Mouse (Mus musculus) cerebellum, adult 9-10 months (tissue): ENCODE data around the gene Tsr3.
A peak's percentile ranks its signal among the peaks of the same experiment; 100 is the strongest.
"Not testable (repeated sequence)": the region's sequence is repeated elsewhere in the genome, so short reads cannot be mapped to it uniquely, and the experiment has no call there.

Experiments
- DNase-seq: peaks from one replicate; pipeline ENCODE4 v3.0.0; 2022

Gene Tsr3

DNA sequence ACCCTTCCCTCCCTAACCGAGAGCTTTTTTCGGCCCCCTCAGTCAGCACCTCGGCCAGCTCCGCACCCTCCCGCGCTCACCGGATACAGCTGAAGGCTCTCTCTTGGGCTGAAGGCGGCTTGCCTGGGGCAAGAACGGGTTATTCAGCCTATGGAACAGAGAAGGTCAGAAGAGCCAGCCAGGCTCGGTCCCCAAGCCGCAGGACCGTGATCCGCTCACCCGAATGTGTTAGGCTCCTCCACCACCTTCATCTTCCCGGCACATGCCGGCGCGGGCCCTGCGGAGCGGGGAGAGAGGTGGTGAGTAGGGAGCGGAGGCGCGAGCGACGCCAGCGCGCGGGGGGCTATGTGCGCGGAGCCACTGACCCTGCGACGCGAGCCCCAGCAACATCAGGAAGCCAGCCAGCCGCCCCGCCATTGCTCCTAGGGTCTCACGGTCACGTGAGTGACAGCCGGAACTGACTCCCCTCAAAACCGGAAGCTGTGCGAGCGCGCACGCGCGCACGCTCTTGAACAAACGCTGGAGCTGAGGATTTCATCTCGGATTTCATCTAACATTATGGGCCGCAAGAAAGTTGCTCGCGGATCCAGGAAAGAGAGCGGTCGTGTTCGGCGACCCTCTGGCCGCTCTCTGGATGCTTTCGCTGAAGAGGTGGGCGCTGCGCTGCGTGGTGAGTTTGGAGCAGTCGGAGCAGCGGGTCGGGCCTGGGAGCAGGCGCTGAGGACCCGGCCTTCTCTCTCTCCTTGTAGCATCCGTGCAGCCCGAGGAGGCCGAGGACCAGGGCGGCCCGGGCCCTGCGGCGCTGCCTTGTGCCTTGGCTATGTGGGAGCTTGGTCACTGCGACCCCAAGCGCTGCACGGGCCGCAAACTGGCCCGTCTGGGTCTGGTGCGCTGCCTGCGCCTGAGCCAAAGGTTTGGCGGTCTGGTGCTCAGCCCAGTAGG lies at the start of gene Tsr3, which contains the start of gene Gnptg:
Gene Tsr3 (plus strand): TSS at position 476 of the 942 bp plus-strand sequence.
Gene Gnptg (minus strand): TSS at position 430 of the 942 bp plus-strand sequence.
- DNase-seq = peak; percentile 75

DNA sequence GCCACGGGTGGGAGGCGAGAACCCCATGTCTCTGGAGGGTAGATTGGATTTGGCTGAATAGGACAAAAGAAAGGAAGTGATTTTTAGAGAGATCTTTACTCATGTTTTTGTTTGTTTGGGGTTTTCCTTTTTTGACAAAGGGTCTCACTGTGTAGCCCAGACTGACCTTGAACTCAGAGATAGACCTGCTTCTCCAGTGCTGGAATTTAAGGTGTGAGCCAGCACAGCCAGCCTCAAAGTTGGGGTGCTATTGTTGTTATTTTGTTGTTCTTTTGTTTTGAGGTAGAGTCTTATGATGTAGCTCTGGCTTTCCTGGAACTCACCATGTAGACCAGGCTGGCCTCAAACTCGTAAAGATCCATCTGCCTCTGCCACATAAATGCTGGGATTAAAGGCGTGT lies 37.6 kb upstream of the Tsr3 start:
- no peak for DNase-seq

- DNase-seq = no peak
These were observed 30.0 kb upstream of the Tsr3 start for GRCm38 (mm10) chr17:25210006-25210405.

DNA sequence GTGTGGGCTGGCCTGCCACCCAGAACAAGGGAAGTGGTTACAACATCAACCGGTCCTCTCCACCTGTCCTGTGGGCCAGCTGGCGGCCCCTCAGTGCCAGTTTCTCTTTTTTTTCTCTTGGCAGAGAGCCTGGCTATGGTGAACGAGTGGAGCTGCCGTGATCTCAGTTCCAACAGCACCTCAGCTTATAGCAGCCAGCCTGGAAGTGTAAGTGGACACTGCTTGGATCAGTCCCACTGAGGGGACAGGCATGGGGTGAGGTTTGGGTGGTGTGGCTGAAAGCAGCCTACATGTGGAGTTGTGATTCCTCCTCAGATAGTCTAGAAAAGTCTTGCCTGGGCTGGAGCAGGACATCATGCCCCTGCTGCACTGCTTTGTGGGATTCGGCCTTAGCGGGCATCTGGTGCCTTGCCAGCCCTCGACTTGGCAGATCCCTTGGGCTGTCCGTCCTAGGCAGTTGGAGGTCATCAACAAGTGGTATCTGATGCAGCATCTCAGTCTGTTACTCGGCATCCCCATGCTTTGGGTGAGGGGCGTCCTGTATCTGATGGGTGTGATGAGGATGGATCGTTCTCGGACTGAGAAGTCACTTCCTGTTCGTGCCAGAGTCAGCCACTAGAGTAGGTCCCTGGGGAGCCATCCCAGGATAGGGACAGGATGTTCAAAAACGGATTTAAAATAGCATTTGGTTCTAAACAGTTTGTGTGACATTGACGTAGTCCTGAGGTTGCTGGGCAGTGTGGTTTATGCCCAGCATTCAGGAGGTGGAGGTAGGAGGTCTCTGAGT lies 29.1 kb upstream of the Tsr3 start:
- DNase-seq = peak; percentile 92

- no peak for DNase-seq
These were observed 28.3 kb upstream of the Tsr3 start for GRCm38 (mm10) chr17:25211705-25212104.

DNA sequence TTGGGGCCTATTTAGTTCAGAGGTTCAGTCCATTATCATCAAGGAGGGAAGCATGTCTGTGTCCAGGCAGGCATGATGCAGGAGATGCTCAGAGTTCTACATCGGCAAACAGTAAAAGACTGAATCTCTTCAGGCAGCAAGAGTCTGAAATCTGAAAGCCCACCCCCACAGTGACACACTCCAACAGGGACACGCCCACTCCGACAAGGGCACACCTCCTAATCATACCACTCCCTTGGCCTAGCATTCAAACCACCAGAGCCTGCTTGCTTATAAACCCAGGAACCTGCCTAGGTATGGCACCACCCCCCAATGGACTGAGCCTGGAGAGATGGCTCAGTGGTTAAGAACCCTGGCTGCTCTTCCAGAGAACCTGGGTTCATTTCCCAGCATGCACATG lies 24.5 kb upstream of the Tsr3 start:
- no peak for DNase-seq

- no peak for DNase-seq
These were observed 21.0 kb upstream of the Tsr3 start for GRCm38 (mm10) chr17:25218967-25219366.

- no peak for DNase-seq
These were observed 20.3 kb upstream of the Tsr3 start for GRCm38 (mm10) chr17:25219492-25220295.

DNA sequence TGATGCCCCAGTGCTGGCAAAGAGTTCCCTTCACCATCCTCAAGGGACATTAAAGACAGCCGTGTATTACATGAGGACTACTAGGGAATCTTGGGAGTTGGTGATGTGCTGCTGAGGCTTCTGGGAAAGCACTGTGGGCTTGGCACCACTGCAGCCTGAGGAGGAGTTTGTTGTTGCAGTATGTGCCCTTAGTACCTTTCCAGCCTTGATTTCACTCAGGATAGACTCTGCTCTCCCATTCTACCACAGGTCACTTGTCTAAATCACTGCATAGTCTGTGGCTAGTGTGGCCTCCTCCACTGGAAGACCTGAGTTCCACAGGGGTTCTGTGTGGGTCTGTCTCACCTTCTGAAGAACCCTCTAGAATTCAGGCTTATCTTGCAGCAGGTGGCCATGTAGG lies 19.2 kb upstream of the Tsr3 start:
- no peak for DNase-seq

- peak; percentile 83 for DNase-seq
These were observed 18.0 kb upstream of the Tsr3 start for GRCm38 (mm10) chr17:25221821-25222503.

GRCm38 (mm10) chr17:25222504-25222940 lies 17.4 kb upstream of the Tsr3 start:
- peak; percentile 78 for DNase-seq

DNA sequence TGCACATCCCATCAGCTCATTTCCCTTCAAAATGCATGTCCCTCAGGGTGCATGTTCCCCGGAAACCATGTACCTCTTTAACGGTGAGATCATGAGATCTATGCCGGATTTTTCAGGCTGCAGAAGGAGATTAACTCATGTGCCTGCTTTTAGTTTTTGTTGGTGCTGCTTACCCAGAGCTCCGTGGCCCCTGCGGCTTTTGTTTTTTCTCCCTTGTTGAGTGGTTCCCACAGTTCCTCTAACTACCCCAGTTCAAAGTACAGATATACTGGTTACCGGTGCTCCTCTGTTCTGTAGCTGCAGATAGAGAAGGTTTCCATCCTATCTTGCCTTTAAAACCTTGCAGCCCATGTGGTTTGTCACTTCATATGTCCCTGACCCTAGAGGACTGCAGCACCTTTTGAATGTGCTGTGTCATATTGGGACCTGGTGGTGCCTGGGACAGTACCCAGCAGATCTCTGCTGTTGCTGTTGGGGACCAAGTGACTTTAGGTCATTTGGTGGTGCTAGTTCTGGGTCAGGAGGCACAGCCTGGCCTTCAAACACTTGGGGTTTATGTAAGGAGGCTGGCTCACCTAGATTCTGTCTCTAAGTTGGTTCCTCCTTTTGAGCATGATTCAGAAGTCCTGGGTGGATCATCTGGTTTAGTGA lies 16.9 kb upstream of the Tsr3 start:
- DNase-seq = peak; percentile 57

DNA sequence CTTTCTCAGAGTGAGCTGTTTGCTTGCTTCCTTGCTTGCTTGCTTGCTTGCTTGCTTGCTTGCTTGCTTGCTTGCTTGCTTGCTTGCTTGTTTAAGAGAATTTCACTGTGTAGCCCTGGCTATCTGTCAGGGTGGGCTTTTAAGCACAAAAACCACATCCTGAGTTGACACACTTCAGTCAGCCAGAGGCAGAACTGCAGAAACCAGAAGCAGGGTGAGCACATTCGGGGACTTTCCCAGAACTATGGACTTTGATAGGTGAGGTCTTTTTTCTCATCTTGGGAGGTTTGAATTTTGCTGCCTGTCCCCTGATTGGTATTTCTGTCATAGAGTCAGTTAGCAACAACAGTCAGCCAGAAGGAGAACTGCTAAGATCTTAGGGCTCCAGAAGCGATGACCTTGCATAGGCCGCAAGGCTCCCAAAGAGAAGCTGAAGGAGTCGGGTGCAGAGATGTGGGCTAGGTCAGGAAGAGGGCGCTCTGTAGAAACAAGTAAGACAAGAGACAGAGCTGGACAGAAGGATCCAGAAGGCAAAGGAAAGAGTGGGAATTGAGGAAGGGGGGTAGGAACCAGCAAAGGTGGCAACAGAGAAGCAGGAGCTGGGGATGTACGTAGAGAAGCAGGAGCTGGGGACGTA lies 15.3 kb upstream of the Tsr3 start:
- DNase-seq = no peak

DNA sequence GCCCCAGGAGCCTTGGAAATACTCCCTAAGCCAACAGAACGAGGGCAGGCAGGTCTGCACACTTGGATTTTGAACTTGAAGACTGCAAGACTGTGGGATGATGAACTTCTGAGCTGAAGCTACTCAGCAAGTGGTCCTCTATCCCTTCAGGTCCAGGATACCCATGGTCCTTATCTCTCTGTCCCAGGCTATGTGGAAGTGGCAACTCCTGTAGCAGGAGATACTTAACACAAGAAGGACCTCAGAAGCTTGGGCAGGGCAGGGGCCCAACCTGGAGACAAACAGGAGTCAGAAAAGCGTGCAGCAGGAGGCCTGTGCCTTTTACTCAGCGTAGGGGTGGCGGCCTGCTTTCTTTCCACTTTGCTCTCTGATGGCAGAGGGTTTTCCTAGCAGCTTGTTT lies 14.3 kb upstream of the Tsr3 start:
- DNase-seq = no peak

GRCm38 (mm10) chr17:25227991-25228390 lies 12.0 kb upstream of the Tsr3 start:
- DNase-seq = no peak

GRCm38 (mm10) chr17:25230014-25230655 lies 9.8 kb upstream of the Tsr3 start:
- DNase-seq = not testable (repeated sequence)

GRCm38 (mm10) chr17:25230700-25231099 lies 9.3 kb upstream of the Tsr3 start:
- DNase-seq = peak; percentile 43

GRCm38 (mm10) chr17:25231621-25232020 lies 8.3 kb upstream of the Tsr3 start:
- not testable (repeated sequence) for DNase-seq

GRCm38 (mm10) chr17:25235635-25236034 lies 4.3 kb upstream of the Tsr3 start:
- DNase-seq = peak; percentile 11

- no peak for DNase-seq
These were observed 3.3 kb downstream of the Tsr3 start for GRCm38 (mm10) chr17:25243131-25243780.
